Mouse (Mus musculus): ENCODE measurements around the gene Aqp2. TPM values are rescaled to one million over a fixed set of nuclear protein-coding genes. Genes with fewer than 3 reads are reported as not detected.

Aqp2 gene
- total and polyA plus RNA-seq, 3 experiments = 0.23 to 0.34 TPM; not detected in 1

GRCm38 (mm10) chr15:99560246-99560645 is 18.6 kb upstream of the Aqp2 start:
- TF ChIP-seq EP300 (IDR thresholded peaks at IDR 0.05; ENCODE audit: insufficient read depth, low read depth, low read length) (no peak), CTCF (IDR thresholded peaks at IDR 0.05) (no peak), POLR2A (IDR thresholded peaks at IDR 0.05; ENCODE audit: insufficient read depth, low read depth, low read length) (no peak)
- H3K36me3 ChIP-seq (ENCODE audit: control insufficient read depth, insufficient read depth, low read length) = no peaks in the 10 kb centered on the region
- no peak overlapping the region for H3K4me3 ChIP-seq
- no peaks in the 10 kb centered on the region for H3K79me2 ChIP-seq (replicated peaks; ENCODE audit: control insufficient read depth, insufficient read depth, low read length)
- no peaks in the 10 kb centered on the region for H3K27me3 ChIP-seq (ENCODE audit: control insufficient read depth, insufficient read depth, low read length)
- H3K9ac ChIP-seq (ENCODE audit: low read depth, low read length) = no peak overlapping the region
- DNase-seq = no peak
- intact Hi-C loops (cut with DNase I) = no loop called here
- H3K27ac ChIP-seq = no peak overlapping the region
- WGBS = 61% methylated on average over 10 of the region's 10 CpGs
- H3K4me1 ChIP-seq (ENCODE audit: control insufficient read depth, insufficient read depth, low read length) = no peaks in the 10 kb centered on the region

DNA sequence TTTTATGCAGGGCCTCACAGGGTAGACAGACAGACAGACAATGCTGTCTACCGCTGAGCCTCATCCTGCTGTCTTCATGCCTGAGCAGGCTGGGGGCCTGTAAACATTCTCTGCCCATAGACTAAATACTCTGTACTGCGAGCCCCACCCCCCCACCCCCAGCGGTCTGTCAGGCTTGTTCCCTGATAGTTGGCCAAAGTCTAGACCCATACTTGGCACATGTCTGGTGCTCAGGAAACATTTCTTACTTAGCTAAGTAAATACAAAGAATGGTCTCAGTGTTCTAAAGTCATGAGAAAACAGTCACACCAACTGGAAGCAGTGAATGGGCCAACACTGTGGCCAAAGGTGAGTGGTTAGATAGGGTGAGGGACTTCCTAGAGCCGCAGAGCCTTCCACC is 11.5 kb upstream of the Aqp2 start:
- DNase-seq = no peak
- H3K4me1 ChIP-seq (ENCODE audit: control insufficient read depth, insufficient read depth, low read length) = no peaks in the 10 kb centered on the region
- intact Hi-C loops (cut with DNase I) = no loop called here
- no peak overlapping the region for H3K9ac ChIP-seq (ENCODE audit: low read depth, low read length)
- 75% methylated on average over 4 of the region's 4 CpGs for WGBS
- H3K36me3 ChIP-seq (ENCODE audit: control insufficient read depth, insufficient read depth, low read length) = no peaks in the 10 kb centered on the region
- no peaks in the 10 kb centered on the region for H3K79me2 ChIP-seq (replicated peaks; ENCODE audit: control insufficient read depth, insufficient read depth, low read length)
- TF ChIP-seq CTCF (IDR thresholded peaks at IDR 0.05) (no peak), EP300 (IDR thresholded peaks at IDR 0.05; ENCODE audit: insufficient read depth, low read depth, low read length) (no peak), POLR2A (IDR thresholded peaks at IDR 0.05; ENCODE audit: insufficient read depth, low read depth, low read length) (no peak)
- H3K4me3 ChIP-seq = no peak overlapping the region
- H3K27ac ChIP-seq = no peak overlapping the region
- H3K27me3 ChIP-seq (ENCODE audit: control insufficient read depth, insufficient read depth, low read length) = no peaks in the 10 kb centered on the region

- H3K4me1 ChIP-seq (ENCODE audit: control insufficient read depth, insufficient read depth, low read length) = no peaks in the 10 kb centered on the region
- H3K36me3 ChIP-seq (ENCODE audit: control insufficient read depth, insufficient read depth, low read length) = no peaks in the 10 kb centered on the region
- 73% methylated on average over 6 of the region's 6 CpGs for WGBS
- no peak for DNase-seq
- H3K4me3 ChIP-seq = no peak overlapping the region
- H3K27ac ChIP-seq = no peak overlapping the region
- TF ChIP-seq POLR2A (IDR thresholded peaks at IDR 0.05; ENCODE audit: insufficient read depth, low read depth, low read length) (no peak), EP300 (IDR thresholded peaks at IDR 0.05; ENCODE audit: insufficient read depth, low read depth, low read length) (no peak), CTCF (IDR thresholded peaks at IDR 0.05) (no peak)
- H3K27me3 ChIP-seq (ENCODE audit: control insufficient read depth, insufficient read depth, low read length) = no peaks in the 10 kb centered on the region
- H3K79me2 ChIP-seq (replicated peaks; ENCODE audit: control insufficient read depth, insufficient read depth, low read length) = no peaks in the 10 kb centered on the region
- intact Hi-C loops (cut with DNase I) = no loop called here
- H3K9ac ChIP-seq (ENCODE audit: low read depth, low read length) = no peak overlapping the region
These were observed 10.2 kb upstream of the Aqp2 start for GRCm38 (mm10) chr15:99568682-99569081.

DNA sequence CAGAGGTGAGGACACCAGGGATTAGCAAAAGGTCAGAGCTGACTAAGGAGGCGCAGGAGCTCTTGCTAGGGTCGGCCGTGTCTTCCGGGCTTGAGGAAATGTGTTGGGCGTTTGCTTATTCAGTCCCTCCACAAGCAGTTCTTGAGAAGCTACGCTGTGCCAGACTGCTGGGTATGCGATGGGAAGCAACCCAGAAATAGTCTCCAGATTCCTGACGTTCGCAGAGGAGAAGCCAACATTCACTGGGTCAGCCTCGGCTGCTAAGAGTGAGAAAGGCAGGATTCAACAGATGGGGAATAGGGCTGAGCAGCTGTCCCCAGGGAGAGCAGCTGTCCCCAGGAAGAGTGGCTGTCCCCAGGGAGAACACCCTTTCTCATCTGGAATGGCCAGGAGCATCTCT is 9.7 kb upstream of the Aqp2 start:
- H3K36me3 ChIP-seq (ENCODE audit: control insufficient read depth, insufficient read depth, low read length) = no peaks in the 10 kb centered on the region
- TF ChIP-seq EP300 (IDR thresholded peaks at IDR 0.05; ENCODE audit: insufficient read depth, low read depth, low read length) = no peak
- no peak for TF ChIP-seq POLR2A (IDR thresholded peaks at IDR 0.05; ENCODE audit: insufficient read depth, low read depth, low read length)
- no peak for TF ChIP-seq CTCF (IDR thresholded peaks at IDR 0.05)
- H3K79me2 ChIP-seq (replicated peaks; ENCODE audit: control insufficient read depth, insufficient read depth, low read length) = no peaks in the 10 kb centered on the region
- no peak for DNase-seq
- 44% methylated on average over 10 of the region's 10 CpGs for WGBS
- H3K9ac ChIP-seq (ENCODE audit: low read depth, low read length) = no peak overlapping the region
- H3K4me1 ChIP-seq (ENCODE audit: control insufficient read depth, insufficient read depth, low read length) = no peaks in the 10 kb centered on the region
- no peak overlapping the region for H3K4me3 ChIP-seq
- H3K27me3 ChIP-seq (ENCODE audit: control insufficient read depth, insufficient read depth, low read length) = no peaks in the 10 kb centered on the region
- intact Hi-C loops (cut with DNase I) = no loop called here
- no peak overlapping the region for H3K27ac ChIP-seq

DNA sequence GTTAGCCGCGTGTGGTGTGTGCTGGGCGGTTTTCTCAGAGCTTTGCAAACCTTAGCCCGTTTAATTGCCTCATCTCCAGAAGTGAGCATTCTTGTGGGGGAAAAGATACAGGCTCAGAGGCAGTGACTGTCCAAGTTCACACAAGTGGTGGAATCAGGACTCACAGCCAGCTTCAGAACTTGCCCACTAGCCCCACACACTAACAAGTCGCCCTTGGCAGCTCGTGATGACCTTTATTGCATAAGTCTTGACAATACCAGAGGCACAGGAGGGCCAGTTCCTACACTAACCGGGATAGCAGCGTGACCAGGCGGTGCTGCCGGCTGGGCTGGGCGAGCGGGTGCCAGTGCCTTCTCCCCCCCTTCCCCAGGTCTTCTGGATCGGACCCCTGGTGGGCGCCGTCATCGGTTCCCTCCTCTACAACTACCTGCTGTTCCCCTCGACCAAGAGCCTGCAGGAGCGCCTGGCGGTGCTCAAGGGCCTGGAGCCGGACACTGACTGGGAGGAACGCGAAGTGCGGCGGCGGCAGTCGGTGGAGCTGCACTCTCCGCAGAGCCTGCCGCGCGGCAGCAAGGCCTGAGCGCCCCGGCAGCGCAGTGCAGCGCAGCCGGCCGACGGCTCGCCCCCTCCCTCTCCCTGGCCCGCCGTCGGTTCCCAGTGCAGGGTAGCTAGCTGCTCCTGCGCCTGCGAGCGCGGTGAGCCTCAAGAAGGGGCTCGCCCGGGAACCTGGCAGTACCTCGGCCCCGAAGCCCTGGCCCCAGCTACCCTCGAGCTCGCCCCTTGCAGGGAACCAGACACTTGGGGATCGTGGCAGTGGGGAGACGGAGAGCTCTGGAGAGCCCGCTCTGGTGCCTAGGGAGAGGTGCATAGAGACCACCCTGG is 4.8 kb downstream of the Aqp2 start:
- Histone ChIP-seq H3K4me3 (peak overlapping the region; percentile 27), H3K27me3 (ENCODE audit: control insufficient read depth, insufficient read depth, low read length) (peaks cover 6% of the 10 kb centered on the region; the same call in 1 of the 2 replicates), H3K36me3 (ENCODE audit: control insufficient read depth, insufficient read depth, low read length) (no peaks in the 10 kb centered on the region), H3K79me2 (replicated peaks; ENCODE audit: control insufficient read depth, insufficient read depth, low read length) (no peaks in the 10 kb centered on the region), H3K9ac (ENCODE audit: low read depth, low read length) (peak overlapping the region; percentile 33; the same call in 1 of the 2 replicates), H3K27ac (no peak overlapping the region), H3K4me1 (ENCODE audit: control insufficient read depth, insufficient read depth, low read length) (peaks cover 1% of the 10 kb centered on the region; the same call in 1 of the 2 replicates)
- 6% methylated on average over 53 of the region's 54 CpGs for WGBS
- peak; percentile 43 to 54 for DNase-seq
- TF ChIP-seq POLR2A (IDR thresholded peaks at IDR 0.05; ENCODE audit: insufficient read depth, low read depth, low read length) (no peak), CTCF (IDR thresholded peaks at IDR 0.05) (peak; percentile 9; the same call in 1 of the 2 replicates)
- intact Hi-C loops (cut with DNase I) = no loop called here

All from heart, adult 2 months (tissue).